Mouse (Mus musculus) cerebellum, postnatal 25 days (tissue): ENCODE results near the gene Gm49486.
A peak's percentile ranks its signal among the peaks of the same experiment; 100 is the strongest.

Experiments
- DNase-seq, 2 experiments: peaks; one replicate each; pipeline ENCODE4 v3.0.0; 2021; ENCODE audit warnings: mixed read lengths in 2 of 2

Gm49486 gene

GRCm38 (mm10) chr15:79271124-79271746, 42.0 kb downstream of the Gm49486 start:
- DNase-seq: peak; percentile 35 to 59

GRCm38 (mm10) chr15:79273020-79273419, 43.8 kb downstream of the Gm49486 start:
- DNase-seq: no peak

GRCm38 (mm10) chr15:79277728-79278127, 48.5 kb downstream of the Gm49486 start:
- DNase-seq: no peak

GRCm38 (mm10) chr15:79280209-79280608, 51.0 kb downstream of the Gm49486 start:
- DNase-seq: peak in 1 of 2 experiments; percentile 38

GRCm38 (mm10) chr15:79280850-79281249, 51.7 kb downstream of the Gm49486 start:
- DNase-seq: no peak

- no peak for DNase-seq
Observed at GRCm38 (mm10) chr15:79281389-79281788, 52.2 kb downstream of the Gm49486 start.

- DNase-seq: no peak
Observed at GRCm38 (mm10) chr15:79282434-79282833, 53.2 kb downstream of the Gm49486 start.

- DNase-seq: no peak
Observed at GRCm38 (mm10) chr15:79283371-79283770, 54.2 kb downstream of the Gm49486 start.

- no peak for DNase-seq
Observed at GRCm38 (mm10) chr15:79285399-79285798, 56.2 kb downstream of the Gm49486 start, which contains the start of gene Baiap2l2. TSS of gene Baiap2l2 (minus strand) at chr15:79285537.

GRCm38 (mm10) chr15:79286141-79286540, 57.0 kb downstream of the Gm49486 start:
- no peak for DNase-seq

- DNase-seq: no peak
Observed at GRCm38 (mm10) chr15:79287091-79287490, 57.9 kb downstream of the Gm49486 start.

GRCm38 (mm10) chr15:79288387-79288786, 59.2 kb downstream of the Gm49486 start:
- DNase-seq: no peak

- DNase-seq: no peak
Observed at GRCm38 (mm10) chr15:79289441-79289840, 60.2 kb downstream of the Gm49486 start.

- no peak for DNase-seq
Observed at GRCm38 (mm10) chr15:79290340-79290739, 61.1 kb downstream of the Gm49486 start.

GRCm38 (mm10) chr15:79292779-79293178, 63.6 kb downstream of the Gm49486 start:
- no peak for DNase-seq

- no peak for DNase-seq
Observed at GRCm38 (mm10) chr15:79298553-79298952, 69.4 kb downstream of the Gm49486 start.

- DNase-seq: no peak
Observed at GRCm38 (mm10) chr15:79299563-79300155, 70.5 kb downstream of the Gm49486 start.

GRCm38 (mm10) chr15:79303725-79304124, 74.5 kb downstream of the Gm49486 start:
- DNase-seq: peak; percentile 25 to 32

GRCm38 (mm10) chr15:79304832-79305231, 75.6 kb downstream of the Gm49486 start:
- DNase-seq: no peak

GRCm38 (mm10) chr15:79306043-79306637, 76.9 kb downstream of the Gm49486 start:
- no peak for DNase-seq
